Mouse (Mus musculus) midbrain, embryonic 13.5 days (tissue): ENCODE data around the gene Cox5b. TPM values are rescaled to one million over a fixed set of nuclear protein-coding genes. Genes with fewer than 3 reads are reported as not detected.

Experiments
- ATAC-seq: fragments of 200-750 bp; cut with Nextera tagmentation; 2 replicates; pipeline ENCODE4 v1.8.0; 2017; ENCODE audit warnings: mild to moderate bottlenecking, moderate TSS enrichment, moderate library complexity
- H3K27ac ChIP-seq: fragments of 300-500 bp; sonication (generic); 2 replicates; pipeline ENCODE4 v1.5.1; 2015; ENCODE audit warnings: inconsistent platforms, mild to moderate bottlenecking, moderate library complexity
- H3K27me3 ChIP-seq: fragments of 300-500 bp; sonication (generic); 2 replicates; pipeline ENCODE4 v1.6.1; 2015; ENCODE audit warnings: mild to moderate bottlenecking, inconsistent platforms
- H3K36me3 ChIP-seq: fragments of 300-500 bp; sonication (generic); 2 replicates; pipeline ENCODE4 v1.6.1; 2015; ENCODE audit warnings: mild to moderate bottlenecking, inconsistent platforms
- H3K4me1 ChIP-seq: fragments of 300-500 bp; sonication (generic); replicated peaks from 2 replicates; pipeline ENCODE4 v1.6.1; 2015; ENCODE audit warnings: inconsistent platforms
- H3K4me2 ChIP-seq: fragments of 300-500 bp; sonication (generic); replicated peaks from 2 replicates; pipeline ENCODE4 v1.6.1; 2015; ENCODE audit warnings: moderate library complexity, mild to moderate bottlenecking, inconsistent platforms
- H3K4me3 ChIP-seq: fragments of 300-500 bp; sonication (generic); replicated peaks from 2 replicates; pipeline ENCODE4 v1.5.1; 2015; ENCODE audit warnings: mild to moderate bottlenecking, inconsistent platforms
- H3K9ac ChIP-seq: fragments of 300-500 bp; sonication (generic); replicated peaks from 2 replicates; pipeline ENCODE4 v1.6.1; 2015; ENCODE audit warnings: mild to moderate bottlenecking, inconsistent platforms
- H3K9me3 ChIP-seq: fragments of 300-500 bp; sonication (generic); 2 replicates; pipeline ENCODE4 v1.6.1; 2016; ENCODE audit warnings: mild to moderate bottlenecking, inconsistent platforms
- WGBS: fragments of 180-500 bp; shearing (Covaris S2); methylation state at CpG from one replicate; pipeline ENCODE4 v1.1.7; 2015; 5-methylcytosine and 5-hydroxymethylcytosine counted together
- polyA plus RNA-seq: library from polyadenylated mRNA; unstranded; fragments of >200 nt; fragmentation: Nextera tagmentation; extraction: Ambion mirVana; gene quantifications from 2 replicates; pipeline ENCODE4 v1.2.1, GENCODE M21; 2015

Gene Cox5b
- polyA plus RNA-seq, 1 experiment from 2014 or later, result 579 TPM

GRCm38 (mm10) chr1:36697030-36697429, 5.8 kb downstream of the Cox5b start:
- 75% methylated on average over 5 of the region's 5 CpGs for WGBS
- Histone ChIP-seq H3K4me1 (peaks cover 7% of the 10 kb centered on the region), H3K4me2 (no peak overlapping the region), H3K27ac (no peak overlapping the region), H3K9ac (no peak overlapping the region), H3K36me3 (peaks cover 65% of the 10 kb centered on the region), H3K27me3 (no peaks in the 10 kb centered on the region), H3K9me3 (no peaks in the 10 kb centered on the region), H3K4me3 (no peak overlapping the region)
- ATAC-seq, result no peak

- Histone ChIP-seq H3K9me3 (no peaks in the 10 kb centered on the region), H3K4me1 (peaks cover 20% of the 10 kb centered on the region), H3K27ac (no peak overlapping the region), H3K4me2 (no peak overlapping the region), H3K36me3 (peaks cover 58% of the 10 kb centered on the region), H3K4me3 (no peak overlapping the region), H3K9ac (0 out of 2 replicates have a peak overlapping the region, but pooled peaks have one; percentile 98), H3K27me3 (no peaks in the 10 kb centered on the region)
- ATAC-seq, result no peak
- WGBS, result 86% methylated on average over 2 of the region's 2 CpGs
Observed at GRCm38 (mm10) chr1:36707166-36707565, 15.9 kb downstream of the Cox5b start.

GRCm38 (mm10) chr1:36707797-36708196, 16.5 kb downstream of the Cox5b start:
- no peaks in the 10 kb centered on the region for H3K9me3 ChIP-seq
- 81% methylated on average over 3 of the region's 3 CpGs for WGBS
- H3K27ac ChIP-seq, result no peak overlapping the region
- peak overlapping the region; percentile 97 for H3K4me3 ChIP-seq
- peak overlapping the region; percentile 98; the same call in 1 of the 2 replicates for H3K9ac ChIP-seq
- peaks cover 20% of the 10 kb centered on the region for H3K4me1 ChIP-seq
- H3K4me2 ChIP-seq, result peak overlapping the region; percentile 92
- no peak for ATAC-seq
- H3K27me3 ChIP-seq, result no peaks in the 10 kb centered on the region
- peaks cover 52% of the 10 kb centered on the region for H3K36me3 ChIP-seq

DNA sequence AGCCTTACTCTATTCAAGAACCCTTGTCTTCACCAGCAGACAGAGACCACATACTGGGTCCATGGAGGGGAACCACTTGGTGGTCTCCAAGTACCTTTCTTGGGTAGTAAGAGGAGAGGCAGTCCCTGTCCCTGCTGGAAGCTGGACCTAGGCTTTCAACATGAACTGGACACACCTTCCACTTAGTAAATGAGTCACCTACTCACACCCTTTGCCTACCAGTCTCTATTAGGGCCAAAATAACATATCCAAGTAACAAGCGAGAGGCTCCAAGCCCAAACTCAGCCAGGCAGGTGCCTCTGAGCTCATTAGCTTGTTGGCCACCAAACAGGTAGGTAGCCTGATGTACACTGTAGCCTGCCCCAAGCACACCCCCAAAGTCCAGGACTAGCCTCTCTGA, 17.4 kb downstream of the Cox5b start:
- peak overlapping the region; percentile 92 for H3K4me2 ChIP-seq
- no peaks in the 10 kb centered on the region for H3K27me3 ChIP-seq
- H3K9me3 ChIP-seq, result no peaks in the 10 kb centered on the region
- peak overlapping the region; percentile 98 for H3K9ac ChIP-seq
- H3K4me1 ChIP-seq, result peaks cover 20% of the 10 kb centered on the region
- peaks cover 44% of the 10 kb centered on the region for H3K36me3 ChIP-seq
- WGBS, result 80% methylated on average over 1 of the region's 1 CpGs
- no peak overlapping the region for H3K27ac ChIP-seq
- peak overlapping the region; percentile 97 for H3K4me3 ChIP-seq
- ATAC-seq, result no peak

GRCm38 (mm10) chr1:36709055-36709853, 18.0 kb downstream of the Cox5b start:
- Histone ChIP-seq H3K36me3 (peaks cover 38% of the 10 kb centered on the region), H3K27me3 (no peaks in the 10 kb centered on the region), H3K4me3 (peak overlapping the region; percentile 97), H3K9ac (peak overlapping the region; percentile 98), H3K27ac (peak overlapping the region; percentile 87), H3K9me3 (no peaks in the 10 kb centered on the region), H3K4me2 (peak overlapping the region; percentile 92), H3K4me1 (peaks cover 20% of the 10 kb centered on the region)
- peak; percentile 86 for ATAC-seq
- WGBS, result under 1% methylated on average over 33 of the region's 33 CpGs

GRCm38 (mm10) chr1:36709854-36710280, 18.6 kb downstream of the Cox5b start, which contains the start of gene 4933424G06Rik:
Gene 4933424G06Rik, plus strand, starts transcription at chr1:36710149.
- Histone ChIP-seq H3K9ac (peak within 1 kb of the TSS; percentile 98), H3K36me3 (peaks cover 31% of the 10 kb centered on the region), H3K27me3 (no peaks in the 10 kb centered on the region), H3K4me3 (peak within 1 kb of the TSS; percentile 97), H3K9me3 (no peaks in the 10 kb centered on the region), H3K4me1 (peaks cover 20% of the 10 kb centered on the region), H3K27ac (peak within 1 kb of the TSS; percentile 87), H3K4me2 (peak within 1 kb of the TSS; percentile 92)
- ATAC-seq, result peak; percentile 98
- under 1% methylated on average over 29 of the region's 29 CpGs for WGBS

DNA sequence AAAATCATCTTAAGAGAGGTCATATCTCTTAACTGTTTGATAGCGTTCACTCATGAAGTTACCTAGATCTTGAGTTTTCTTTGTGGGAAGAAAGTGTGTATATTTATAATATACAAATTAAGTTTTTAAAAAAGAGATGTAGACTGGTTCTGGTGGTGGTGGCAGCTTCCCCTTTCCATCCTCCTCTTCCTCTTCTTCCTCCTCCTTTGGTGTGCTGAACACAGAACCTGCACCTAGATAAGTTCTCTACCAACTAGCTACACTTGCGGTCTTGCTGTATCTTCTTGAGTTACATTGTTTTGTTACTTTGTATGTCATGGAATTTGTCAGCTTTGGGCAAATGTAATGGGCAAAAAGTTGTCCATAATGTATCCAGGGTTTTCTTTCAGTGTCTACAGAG, 19.9 kb downstream of the Cox5b start:
- 91% methylated on average over 2 of the region's 2 CpGs for WGBS
- Histone ChIP-seq H3K4me1 (peaks cover 20% of the 10 kb centered on the region), H3K4me2 (no peak overlapping the region)

DNA sequence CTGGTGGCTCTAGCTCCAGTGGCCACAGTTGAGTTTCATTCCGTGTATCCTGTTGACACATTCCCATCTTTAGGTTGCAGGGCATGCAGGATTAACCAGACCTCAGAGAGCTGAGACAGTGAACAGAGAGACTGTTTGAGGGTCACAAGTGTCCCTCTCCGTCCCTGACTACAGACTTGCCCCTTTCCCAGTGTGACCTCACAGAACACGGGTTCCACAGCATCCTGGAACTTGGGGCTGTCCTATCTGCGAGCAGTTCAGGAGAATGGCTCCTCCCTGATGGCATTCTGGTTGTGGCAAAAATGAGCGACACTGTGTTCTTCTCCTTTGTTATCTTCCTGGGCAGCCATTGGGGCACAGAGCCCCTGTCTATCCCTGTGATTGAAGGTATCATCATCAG, 23.1 kb downstream of the Cox5b start, which contains the start of gene Actr1b:
TSS of gene Actr1b (minus strand) at position 112 of the 400 bp plus-strand sequence.
- ATAC-seq, result no peak
- no peaks in the 10 kb centered on the region for H3K4me1 ChIP-seq
- H3K9ac ChIP-seq, result no peak within 1 kb of the TSS
- H3K9me3 ChIP-seq, result no peaks in the 10 kb centered on the region
- no peak within 1 kb of the TSS for H3K4me2 ChIP-seq
- no peak within 1 kb of the TSS for H3K27ac ChIP-seq
- no peaks in the 10 kb centered on the region for H3K36me3 ChIP-seq
- H3K4me3 ChIP-seq, result no peak within 1 kb of the TSS
- 86% methylated on average over 5 of the region's 5 CpGs for WGBS
- H3K27me3 ChIP-seq, result no peaks in the 10 kb centered on the region

More for the DNA sequence above, 19.9 kb downstream of the Cox5b start:
- Histone ChIP-seq H3K4me3 (no peak overlapping the region), H3K9ac (no peak overlapping the region), H3K27me3 (no peaks in the 10 kb centered on the region), H3K9me3 (no peaks in the 10 kb centered on the region), H3K27ac (no peak overlapping the region), H3K36me3 (peaks cover 19% of the 10 kb centered on the region)
- no peak for ATAC-seq

DNA sequence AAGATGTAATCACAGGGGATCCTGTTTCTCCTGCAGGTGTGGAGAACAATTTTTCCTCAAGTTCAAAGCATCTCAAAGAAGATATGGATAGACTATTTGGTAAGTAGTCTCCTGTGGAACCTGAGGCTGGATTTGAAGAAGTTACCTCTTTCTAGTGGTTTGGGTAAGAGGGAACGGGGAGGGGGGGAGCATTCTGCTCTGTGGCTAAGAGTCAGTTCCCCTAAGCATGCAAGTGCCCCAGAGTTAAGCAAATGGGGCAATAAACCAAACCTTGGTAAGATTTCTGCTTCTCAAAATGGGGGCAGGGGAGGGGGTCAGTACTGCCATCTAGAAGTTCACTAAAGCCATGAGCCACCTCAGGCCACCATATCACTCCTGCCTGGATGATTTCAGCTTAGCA, 27.5 kb downstream of the Cox5b start:
- Histone ChIP-seq H3K27me3 (no peaks in the 10 kb centered on the region), H3K27ac (no peak overlapping the region), H3K36me3 (no peaks in the 10 kb centered on the region), H3K9me3 (no peaks in the 10 kb centered on the region), H3K9ac (no peak overlapping the region), H3K4me2 (no peak overlapping the region), H3K4me1 (no peaks in the 10 kb centered on the region), H3K4me3 (no peak overlapping the region)
- no peak for ATAC-seq
- WGBS, result 88% methylated on average over 1 of the region's 1 CpGs

- WGBS, result 83% methylated on average over 16 of the region's 16 CpGs
Observed at GRCm38 (mm10) chr1:36723146-36724056, 32.2 kb downstream of the Cox5b start.

DNA sequence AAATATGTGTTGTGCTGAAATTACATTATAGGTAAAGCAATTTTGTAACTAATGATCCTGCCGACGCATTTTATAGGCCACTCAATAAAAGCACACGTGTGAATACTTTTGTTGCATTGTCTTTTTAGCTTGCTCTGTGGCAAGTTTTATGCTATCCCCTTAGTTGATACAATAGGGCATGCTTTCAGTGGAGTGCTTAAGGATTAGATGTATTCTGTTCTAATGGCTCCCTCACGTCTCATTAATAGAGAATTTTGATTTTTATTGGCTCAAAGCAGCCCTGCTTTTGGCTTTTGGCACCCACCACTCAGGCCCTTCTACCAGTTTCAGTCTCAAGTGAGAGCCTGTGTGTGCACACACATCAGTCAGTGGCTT, 32.8 kb downstream of the Cox5b start:
- H3K9ac ChIP-seq, result no peak overlapping the region
- H3K27me3 ChIP-seq, result no peaks in the 10 kb centered on the region
- H3K4me1 ChIP-seq, result no peaks in the 10 kb centered on the region
- no peak overlapping the region for H3K4me3 ChIP-seq
- H3K4me2 ChIP-seq, result no peak overlapping the region
- H3K27ac ChIP-seq, result no peak overlapping the region
- H3K9me3 ChIP-seq, result no peaks in the 10 kb centered on the region
- ATAC-seq, result no peak
- H3K36me3 ChIP-seq, result no peaks in the 10 kb centered on the region
- WGBS, result 74% methylated on average over 4 of the region's 4 CpGs

More at GRCm38 (mm10) chr1:36723146-36724056, 32.2 kb downstream of the Cox5b start:
- no peak overlapping the region for H3K9ac ChIP-seq
- H3K4me3 ChIP-seq, result no peak overlapping the region
- H3K9me3 ChIP-seq, result no peaks in the 10 kb centered on the region
- H3K4me2 ChIP-seq, result no peak overlapping the region
- no peaks in the 10 kb centered on the region for H3K27me3 ChIP-seq
- H3K36me3 ChIP-seq, result no peaks in the 10 kb centered on the region
- no peak overlapping the region for H3K27ac ChIP-seq
- no peak for ATAC-seq
- H3K4me1 ChIP-seq, result no peaks in the 10 kb centered on the region

- Histone ChIP-seq H3K4me2 (no peak overlapping the region), H3K27ac (no peak overlapping the region), H3K36me3 (no peaks in the 10 kb centered on the region), H3K4me3 (no peak overlapping the region), H3K4me1 (no peaks in the 10 kb centered on the region), H3K9ac (no peak overlapping the region), H3K27me3 (no peaks in the 10 kb centered on the region), H3K9me3 (no peaks in the 10 kb centered on the region)
- 14% methylated on average over 4 of the region's 4 CpGs for WGBS
- ATAC-seq, result no peak; the same call in 1 of the 2 replicates
Observed at GRCm38 (mm10) chr1:36737300-36737699, 46.1 kb downstream of the Cox5b start.
